Mouse (Mus musculus) T-cell, adult 2 months (primary cell): ENCODE measurements at regions not wholly inside any gene's neighbourhood (a gene's known extent, or its start where the extent isn't known, plus 50 kb on each side); places are given as distances from the start of the nearest gene placed in this dataset.

Source experiments
- DNase-seq: peaks from one replicate; pipeline ENCODE4 v3.0.0; 2022; ENCODE audit warnings: low spot score

- no peak for DNase-seq
Measured at GRCm38 (mm10) chr12:16139152-16139551, 322.4 kb upstream of the Trib2 start.

GRCm38 (mm10) chr12:16137801-16138200 is 321.1 kb upstream of the Trib2 start:
- peak; percentile 16 for DNase-seq

GRCm38 (mm10) chr12:16136214-16136671 is 319.5 kb upstream of the Trib2 start:
- peak; percentile 16 for DNase-seq

GRCm38 (mm10) chr12:16135602-16136213 is 319.0 kb upstream of the Trib2 start:
- DNase-seq: no peak

GRCm38 (mm10) chr12:16134446-16134845 is 317.7 kb upstream of the Trib2 start:
- DNase-seq: peak; percentile 46

- peak; percentile 90 for DNase-seq
Measured at GRCm38 (mm10) chr12:16133253-16133652, 316.5 kb upstream of the Trib2 start.

- DNase-seq: no peak
Measured at GRCm38 (mm10) chr12:16131740-16132077, 315.0 kb upstream of the Trib2 start.

- DNase-seq: no peak
Measured at GRCm38 (mm10) chr12:16131028-16131739, 314.5 kb upstream of the Trib2 start.

- no peak for DNase-seq
Measured at GRCm38 (mm10) chr12:16130605-16131004, 313.9 kb upstream of the Trib2 start.

- DNase-seq: no peak
Measured at GRCm38 (mm10) chr12:16129923-16130322, 313.2 kb upstream of the Trib2 start.

GRCm38 (mm10) chr12:16129243-16129642 is 312.5 kb upstream of the Trib2 start:
- no peak for DNase-seq

GRCm38 (mm10) chr12:16124906-16125305 is 308.2 kb upstream of the Trib2 start:
- no peak for DNase-seq

- DNase-seq: no peak
Measured at GRCm38 (mm10) chr12:16122353-16123127, 305.8 kb upstream of the Trib2 start.

- no peak for DNase-seq
Measured at GRCm38 (mm10) chr12:16121787-16122186, 305.1 kb upstream of the Trib2 start.

- DNase-seq: no peak
Measured at GRCm38 (mm10) chr12:16118710-16119109, 302.0 kb upstream of the Trib2 start.

- DNase-seq: no peak
Measured at GRCm38 (mm10) chr12:16106946-16107345, 290.2 kb upstream of the Trib2 start.

GRCm38 (mm10) chr12:16098840-16099239 is 282.1 kb upstream of the Trib2 start:
- DNase-seq: no peak

GRCm38 (mm10) chr12:16092643-16093042 is 275.9 kb upstream of the Trib2 start:
- no peak for DNase-seq

- no peak for DNase-seq
Measured at GRCm38 (mm10) chr12:16091336-16091735, 274.6 kb upstream of the Trib2 start.

- no peak for DNase-seq
Measured at GRCm38 (mm10) chr12:16083176-16083575, 266.5 kb upstream of the Trib2 start.

- DNase-seq: no peak
Measured at GRCm38 (mm10) chr12:16077215-16077614, 260.5 kb upstream of the Trib2 start.

GRCm38 (mm10) chr12:16075962-16076361 is 259.2 kb upstream of the Trib2 start:
- DNase-seq: no peak

GRCm38 (mm10) chr12:16068940-16069339 is 252.2 kb upstream of the Trib2 start:
- no peak for DNase-seq
